Mouse (Mus musculus) spleen, adult 2 months (tissue): Measurements from ENCODE around the gene Cabp2. TPM values are rescaled to one million over a fixed set of nuclear protein-coding genes. Genes with fewer than 3 reads are reported as not detected.
A peak's percentile ranks its signal among the peaks of the same experiment; 100 is the strongest.
"Not testable (repeated sequence)": the region's sequence is repeated elsewhere in the genome, so short reads cannot be mapped to it uniquely, and the experiment has no call there.

ENCODE experiments used
- DNase-seq, 2 experiments: peaks; one replicate each; pipeline versions ENCODE4 v3.0.0 to v3.0.0-alpha.2; 2012 to 2021; ENCODE audit warnings: low spot score in 2 of 2, low read depth in 1 of 2
- H3K27ac ChIP-seq: fragments of 200-500 bp; 2 replicates; pipeline ENCODE4 v1.5.1; 2012; ENCODE audit warnings: low read length, inconsistent platforms; ENCODE audit not compliant: insufficient read depth
- H3K27me3 ChIP-seq: fragments of 200-500 bp; 2 replicates; pipeline ENCODE4 v1.6.1; 2012; ENCODE audit warnings: mild to moderate bottlenecking, moderate library complexity, low read length, inconsistent platforms; ENCODE audit not compliant: control insufficient read depth, insufficient read depth
- H3K36me3 ChIP-seq: fragments of 200-500 bp; 2 replicates; pipeline ENCODE4 v1.6.1; 2012; ENCODE audit warnings: mild to moderate bottlenecking, low read length, inconsistent platforms; ENCODE audit not compliant: control insufficient read depth, insufficient read depth
- H3K4me1 ChIP-seq: fragments of 200-500 bp; 2 replicates; pipeline ENCODE4 v1.6.1; 2011; ENCODE audit warnings: inconsistent platforms; ENCODE audit not compliant: control insufficient read depth, insufficient read depth, insufficient read length
- H3K4me3 ChIP-seq: fragments of 200-500 bp; 2 replicates; pipeline ENCODE4 v1.5.1; 2011; ENCODE audit warnings: mild to moderate bottlenecking, inconsistent platforms; ENCODE audit not compliant: insufficient read depth, insufficient read length; ENCODE audit errors: extremely low read depth
- CTCF ChIP-seq: fragments of 200-500 bp; IDR thresholded peaks from 2 replicates; pipeline ENCODE4 v1.5.1; 2011; ENCODE audit warnings: mild to moderate bottlenecking, inconsistent platforms; ENCODE audit not compliant: insufficient read depth, insufficient read length, insufficient replicate concordance; ENCODE audit errors: extremely low read depth
- POLR2A ChIP-seq: fragments of 200-500 bp; IDR thresholded peaks from 2 replicates; pipeline ENCODE4 v1.6.1; 2011; ENCODE audit warnings: low read depth, low read length, inconsistent platforms
- WGBS: fragments of 180-500 bp; shearing (Covaris S2); methylation state at CpG from one replicate; pipeline ENCODE4 v1.1.7; 2018; 5-methylcytosine and 5-hydroxymethylcytosine counted together
- polyA plus RNA-seq: library from polyadenylated mRNA; depleted of rRNA; stranded (reverse); fragments of >200 nt; gene quantifications from 2 replicates; pipeline ENCODE4 v1.2.3, GENCODE M21; 2012

The Cabp2 gene
- polyA plus RNA-seq, 1 experiment: 7.0 TPM

DNA sequence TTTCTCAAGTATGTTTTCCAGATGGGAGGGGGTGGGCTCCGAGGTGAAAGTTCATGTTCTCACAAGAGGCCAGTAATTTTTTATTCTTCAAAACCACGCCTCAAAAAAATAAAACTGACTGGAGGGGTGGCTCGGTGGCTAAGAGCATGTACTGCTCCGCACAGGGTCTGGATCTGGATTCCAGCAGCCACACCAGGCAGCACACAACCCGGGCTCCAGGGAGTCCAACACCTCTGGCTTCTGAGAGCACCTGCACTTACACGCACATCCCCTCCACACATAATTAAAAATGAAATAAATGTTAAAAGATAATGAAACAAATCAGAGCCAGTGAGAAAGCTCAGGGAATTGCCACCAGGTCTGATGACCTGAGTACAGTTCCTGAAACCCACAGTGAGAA, 15.1 kb upstream of the Cabp2 start:
- no peak for DNase-seq
- WGBS: 36% methylated on average over 6 of the region's 6 CpGs
- Histone ChIP-seq H3K27me3 (no peaks in the 10 kb centered on the region), H3K4me3 (peak overlapping the region; percentile 16; the same call in 1 of the 2 replicates), H3K27ac (peak overlapping the region; percentile 69), H3K36me3 (no peaks in the 10 kb centered on the region), H3K4me1 (peaks cover 6% of the 10 kb centered on the region; the same call in 1 of the 2 replicates)
- TF ChIP-seq POLR2A (no peak), CTCF (no peak)

DNA sequence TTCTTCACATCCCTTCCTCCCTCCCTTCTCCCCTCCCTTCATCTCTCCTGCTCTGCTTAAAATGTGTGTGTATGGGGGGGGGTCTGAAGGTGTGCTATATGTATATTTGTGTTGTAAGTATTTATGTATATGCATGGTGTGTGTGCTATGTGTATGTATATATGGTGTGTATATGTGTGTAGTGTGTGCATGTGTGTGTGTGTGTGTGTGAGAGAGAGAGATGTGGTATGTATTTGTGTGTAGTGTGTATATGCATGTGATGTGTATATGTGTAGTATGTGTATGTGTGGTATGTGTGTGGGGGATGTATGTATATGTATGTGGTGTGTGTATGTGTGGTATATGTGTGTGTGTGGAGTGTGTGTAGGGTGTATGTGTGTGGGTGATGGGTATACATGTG, 14.5 kb upstream of the Cabp2 start:
- no peak for DNase-seq
- H3K27me3 ChIP-seq: no peaks in the 10 kb centered on the region
- no peak overlapping the region for H3K27ac ChIP-seq
- H3K4me3 ChIP-seq: no peak overlapping the region
- peaks cover 6% of the 10 kb centered on the region; the same call in 1 of the 2 replicates for H3K4me1 ChIP-seq
- TF ChIP-seq CTCF (no peak), POLR2A (no peak)
- H3K36me3 ChIP-seq: no peaks in the 10 kb centered on the region

DNA sequence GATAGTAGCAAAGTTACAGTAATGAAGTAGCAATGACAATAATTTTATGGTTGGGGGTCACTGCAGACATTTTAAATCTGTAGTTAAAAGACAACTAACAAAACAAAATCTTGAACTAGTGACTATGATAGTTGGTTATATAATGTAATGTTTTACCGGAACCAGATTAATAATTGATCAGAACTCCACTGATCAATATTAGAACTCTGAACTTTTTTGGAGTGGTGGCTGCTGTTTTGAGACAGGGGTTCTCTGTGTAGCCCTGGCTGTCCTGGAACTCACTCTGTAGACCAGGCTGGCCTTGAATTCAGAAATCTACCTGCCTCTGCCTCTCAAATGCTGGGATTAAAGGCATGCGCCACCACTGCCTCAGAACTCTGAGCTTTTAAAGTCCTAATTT, 13.1 kb upstream of the Cabp2 start:
- H3K4me3 ChIP-seq, H3K4me1 ChIP-seq, H3K36me3 ChIP-seq, DNase-seq, H3K27ac ChIP-seq, H3K27me3 ChIP-seq: not testable (repeated sequence)
- WGBS: 97% methylated on average over 2 of the region's 2 CpGs

DNA sequence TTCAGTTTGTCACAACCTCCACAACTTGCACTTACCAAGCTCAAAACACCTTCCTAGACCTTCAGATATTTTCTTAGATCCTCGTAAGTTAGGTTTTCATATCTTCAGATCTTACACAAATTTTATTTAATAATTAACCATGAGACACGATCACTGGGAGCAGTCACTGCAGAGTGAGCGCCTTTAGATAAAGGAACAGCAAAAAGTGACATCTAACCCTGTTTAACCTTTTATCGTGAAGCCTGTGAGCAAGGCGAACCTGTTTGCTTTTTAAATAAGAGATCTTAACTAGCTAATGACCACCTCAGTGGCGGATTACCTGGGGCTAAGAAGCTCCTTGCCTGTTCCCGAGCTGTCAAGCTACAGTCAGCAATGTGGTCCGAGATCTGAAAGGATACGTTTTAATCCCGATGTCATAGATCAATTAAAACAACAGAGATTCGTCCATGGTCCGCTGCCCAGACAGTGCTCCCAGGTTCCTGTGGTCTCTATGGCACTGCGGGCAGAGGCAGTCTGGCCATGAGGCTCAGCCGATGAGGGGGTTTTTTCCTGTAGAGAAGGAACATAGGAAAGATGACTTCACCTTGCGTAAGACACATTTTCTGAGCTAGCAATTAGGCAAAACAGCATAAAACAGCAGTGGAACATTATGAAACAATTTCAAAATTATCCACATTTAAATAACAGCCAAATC, 12.5 kb upstream of the Cabp2 start:
- no peaks in the 10 kb centered on the region for H3K27me3 ChIP-seq
- DNase-seq: no peak
- no peak overlapping the region for H3K4me3 ChIP-seq
- no peak for TF ChIP-seq CTCF
- no peak for TF ChIP-seq POLR2A
- 89% methylated on average over 15 of the region's 15 CpGs for WGBS
- peaks cover 6% of the 10 kb centered on the region; the same call in 1 of the 2 replicates for H3K4me1 ChIP-seq
- H3K36me3 ChIP-seq: no peaks in the 10 kb centered on the region
- H3K27ac ChIP-seq: no peak overlapping the region

DNA sequence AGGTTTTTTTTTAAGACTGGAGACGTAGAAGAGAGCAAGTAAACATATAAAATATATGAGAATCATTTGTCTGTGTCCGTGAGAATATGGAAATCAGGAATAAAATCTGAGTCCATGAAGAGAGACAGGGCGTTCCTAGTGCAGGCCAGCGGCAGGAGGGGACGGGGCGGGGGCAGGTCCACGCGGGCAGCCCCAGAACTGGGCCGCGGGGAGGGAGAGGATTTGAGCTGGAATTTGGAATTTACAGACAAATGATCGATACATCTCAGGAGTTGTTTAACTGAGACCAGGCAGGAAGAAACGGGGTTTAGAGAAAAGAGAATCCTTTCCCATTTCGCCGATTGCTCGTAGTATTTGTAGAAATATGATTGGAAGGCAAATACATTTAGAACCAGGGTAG, 11.1 kb upstream of the Cabp2 start:
- no peak for TF ChIP-seq CTCF
- no peak for TF ChIP-seq POLR2A
- WGBS: 84% methylated on average over 15 of the region's 15 CpGs
- H3K27me3 ChIP-seq: no peaks in the 10 kb centered on the region
- no peak overlapping the region for H3K27ac ChIP-seq
- no peaks in the 10 kb centered on the region for H3K36me3 ChIP-seq
- H3K4me3 ChIP-seq: no peak overlapping the region
- peaks cover 6% of the 10 kb centered on the region; the same call in 1 of the 2 replicates for H3K4me1 ChIP-seq
- DNase-seq: no peak

DNA sequence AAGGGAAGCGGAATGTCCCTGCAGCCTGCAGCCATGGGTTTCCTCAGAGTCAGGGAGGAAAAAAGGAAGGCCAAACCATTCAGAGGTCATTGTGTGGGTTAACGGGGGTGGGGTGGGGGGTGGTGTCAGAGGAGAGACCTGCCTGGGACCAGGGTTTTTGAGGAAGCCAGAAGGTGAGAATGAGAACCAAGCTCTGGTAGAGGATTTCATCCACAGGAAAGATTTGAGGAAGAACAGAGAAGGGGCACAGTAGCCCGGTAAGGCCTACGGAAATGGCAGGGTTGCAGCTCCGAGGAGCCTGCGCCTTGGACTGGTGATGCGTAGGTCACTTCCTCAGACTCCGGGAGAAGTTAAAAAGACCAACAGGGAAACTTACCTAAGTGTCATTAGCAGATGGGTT, 10.6 kb upstream of the Cabp2 start:
- no peak for DNase-seq
- Histone ChIP-seq H3K27me3 (no peaks in the 10 kb centered on the region), H3K27ac (no peak overlapping the region), H3K4me3 (no peak overlapping the region), H3K36me3 (no peaks in the 10 kb centered on the region), H3K4me1 (peaks cover 6% of the 10 kb centered on the region; the same call in 1 of the 2 replicates)
- TF ChIP-seq POLR2A (no peak), CTCF (no peak)
- WGBS: 46% methylated on average over 8 of the region's 8 CpGs

DNA sequence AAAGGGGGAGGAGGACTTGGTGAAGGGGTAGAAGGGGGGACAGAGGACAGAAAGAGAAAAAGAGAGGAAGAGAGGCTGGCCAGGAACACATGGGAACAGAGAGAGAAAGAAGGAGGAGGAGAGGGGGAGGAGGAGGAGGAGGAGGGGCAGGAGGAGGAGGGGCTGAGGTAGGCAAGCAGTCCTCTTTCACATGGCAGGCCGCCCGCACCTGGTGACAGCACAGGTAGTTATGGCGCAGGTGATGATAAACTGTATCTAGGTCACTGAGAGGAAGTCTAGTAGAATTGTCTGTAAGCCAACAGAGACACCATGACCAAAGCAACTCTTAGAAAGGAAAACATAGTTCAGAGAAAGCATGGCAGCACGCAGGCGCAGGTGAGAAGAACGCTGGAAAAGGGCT, 10.0 kb upstream of the Cabp2 start:
- H3K4me3 ChIP-seq: no peak overlapping the region
- WGBS: 92% methylated on average over 6 of the region's 6 CpGs
- no peaks in the 10 kb centered on the region for H3K27me3 ChIP-seq
- no peak for DNase-seq
- H3K27ac ChIP-seq: no peak overlapping the region
- peaks cover 6% of the 10 kb centered on the region; the same call in 1 of the 2 replicates for H3K4me1 ChIP-seq
- TF ChIP-seq CTCF: no peak
- TF ChIP-seq POLR2A: no peak
- H3K36me3 ChIP-seq: no peaks in the 10 kb centered on the region
